Mouse (Mus musculus) brain, embryonic 14.5 days (tissue): ENCODE measurements around the gene Naa60.

Experiments used
- CTCF ChIP-seq: fragments of 200-500 bp; IDR thresholded peaks from 2 replicates; pipeline ENCODE4 v1.5.1; 2012; ENCODE audit warnings: inconsistent platforms, mild to moderate bottlenecking, moderate library complexity, borderline replicate concordance; ENCODE audit not compliant: insufficient read depth, insufficient read length; ENCODE audit errors: extremely low read depth
- POLR2A ChIP-seq: fragments of 200-500 bp; IDR thresholded peaks from 2 replicates; pipeline ENCODE4 v1.6.1; 2012; ENCODE audit warnings: mild to moderate bottlenecking, inconsistent platforms, borderline replicate concordance; ENCODE audit not compliant: poor library complexity, insufficient read depth, insufficient read length, severe bottlenecking; ENCODE audit errors: extremely low read depth

DNA sequence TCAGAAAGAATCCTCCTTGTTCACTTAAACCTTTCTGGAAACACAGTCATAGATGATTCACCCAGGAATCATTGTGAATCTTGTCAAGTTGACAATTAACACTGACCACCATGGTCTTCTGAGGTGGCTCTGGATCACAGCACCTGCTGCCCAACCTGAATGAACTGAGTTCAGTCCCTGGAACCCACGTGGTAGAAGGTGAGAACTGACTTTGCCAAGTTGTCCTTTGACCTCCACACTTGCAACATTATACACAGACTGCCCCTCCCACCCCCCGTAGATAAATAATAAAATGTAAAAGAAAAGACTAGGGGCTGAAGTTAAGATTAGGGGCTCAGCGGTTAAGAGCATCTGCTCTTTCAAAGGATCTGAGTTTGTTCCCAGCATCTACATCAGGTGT, 44.2 kb upstream of the Naa60 start:
- TF ChIP-seq CTCF = no peak
- TF ChIP-seq POLR2A = no peak
